Mouse (Mus musculus): ENCODE measurements around the gene Prkag2.
"Not testable (repeated sequence)": the region's sequence is repeated elsewhere in the genome, so short reads cannot be mapped to it uniquely, and the experiment has no call there.

Prkag2 gene

GRCm38 (mm10) chr5:24825365-24826055 lies 274.9 kb downstream of the Prkag2 start:
- in situ Hi-C loops (cut with MseI, MboI): no loop called here

GRCm38 (mm10) chr5:24823864-24824405 lies 276.5 kb downstream of the Prkag2 start:
- in situ Hi-C loops (cut with MseI, MboI): no loop called here

- in situ Hi-C loops (cut with MseI, MboI): no loop called here
Measured at GRCm38 (mm10) chr5:24822781-24823180, 277.7 kb downstream of the Prkag2 start.

- in situ Hi-C loops (cut with MseI, MboI): not testable (repeated sequence)
Measured at GRCm38 (mm10) chr5:24822231-24822630, 278.2 kb downstream of the Prkag2 start.

- in situ Hi-C loops (cut with MseI, MboI): no loop called here
Measured at GRCm38 (mm10) chr5:24821403-24821841, 279.0 kb downstream of the Prkag2 start.

- in situ Hi-C loops (cut with MseI, MboI): no loop called here
Measured at GRCm38 (mm10) chr5:24820627-24821026, 279.8 kb downstream of the Prkag2 start.

GRCm38 (mm10) chr5:24817191-24817590 lies 283.3 kb downstream of the Prkag2 start:
- in situ Hi-C loops (cut with MseI, MboI): no loop called here

- in situ Hi-C loops (cut with MseI, MboI): no loop called here
Measured at GRCm38 (mm10) chr5:24813946-24814345, 286.5 kb downstream of the Prkag2 start.

- in situ Hi-C loops (cut with MseI, MboI): no loop called here
Measured at GRCm38 (mm10) chr5:24813005-24813404, 287.4 kb downstream of the Prkag2 start.
